14 mouse cellular contexts compared by ENCODE assay signal in genomic region chr5:77143076-77143475, GRCm38 (mm10). TPM values are rescaled to one million over a fixed set of nuclear protein-coding genes. Genes with fewer than 3 reads are reported as not detected.
"Had no signal": no experiment of that assay in that cellular context is flagged by ENCODE, and none has a peak within 500 bp of the region (broad histone marks: within the 10 kb centered on the region; RNA-seq: fewer than 3 reads in every experiment).

No protein-coding gene starts in this region.

- DNase-seq: kidney, postnatal 14 days; liver; liver, embryonic 13.5 days; liver, postnatal 0 days; lung, postnatal 14 days; right cerebral cortex, postnatal 14 days; thymus, adult 2 months; thymus, postnatal 25 days had no signal

- H3K9ac ChIP-seq: limb, embryonic 12.5 days; liver, embryonic 13.5 days; liver, postnatal 0 days; lung, embryonic 15.5 days; midbrain, embryonic 12.5 days; neural tube, embryonic 13.5 days; stomach, embryonic 15.5 days had no signal

- ATAC-seq: liver, postnatal 0 days; midbrain, embryonic 16.5 days had no signal

- H3K4me3 ChIP-seq: limb, embryonic 12.5 days; liver, embryonic 13.5 days; lung, embryonic 15.5 days; midbrain, embryonic 12.5 days; neural tube, embryonic 13.5 days; stomach, embryonic 15.5 days had no signal

- H3K27ac ChIP-seq: limb, embryonic 12.5 days; liver, embryonic 13.5 days; lung, embryonic 15.5 days; midbrain, embryonic 12.5 days; neural tube, embryonic 13.5 days; stomach, embryonic 15.5 days had no signal

- H3K9me3 ChIP-seq: limb, embryonic 12.5 days; liver, embryonic 13.5 days; lung, embryonic 15.5 days; midbrain, embryonic 12.5 days; neural tube, embryonic 13.5 days; stomach, embryonic 15.5 days had no signal

- H3K27me3 ChIP-seq: limb, embryonic 12.5 days; liver, embryonic 13.5 days; lung, embryonic 15.5 days; neural tube, embryonic 13.5 days; stomach, embryonic 15.5 days had no signal

- H3K36me3 ChIP-seq: limb, embryonic 12.5 days; liver, embryonic 13.5 days; lung, embryonic 15.5 days; midbrain, embryonic 12.5 days; neural tube, embryonic 13.5 days; stomach, embryonic 15.5 days had no signal

- H3K4me1 ChIP-seq: stomach, embryonic 15.5 days had no signal

- H3K4me2 ChIP-seq: limb, embryonic 12.5 days; liver, embryonic 13.5 days; lung, embryonic 15.5 days; midbrain, embryonic 12.5 days; neural tube, embryonic 13.5 days; stomach, embryonic 15.5 days had no signal

RNA-seq across cellular contexts. Expression of gene Hopx, which starts 28.2 kb away (rescaled TPM):
- polyA plus RNA-seq: limb, embryonic 12.5 days; midbrain, embryonic 12.5 days had no signal
